Mouse (Mus musculus) limb, embryonic 10.5 days (tissue): ENCODE measurements around the gene Trim24. TPM values are rescaled to one million over a fixed set of nuclear protein-coding genes. Genes with fewer than 3 reads are reported as not detected.

ENCODE experiments used
- DNase-seq: peaks from one replicate; pipeline ENCODE4 v3.0.0-alpha.2; 2017; ENCODE audit warnings: low spot score
- H3K27ac ChIP-seq: fragments of 300-500 bp; sonication (generic); 2 replicates; pipeline ENCODE4 v1.5.1; 2016; ENCODE audit warnings: mild to moderate bottlenecking
- H3K27me3 ChIP-seq: fragments of 300-500 bp; sonication (generic); 2 replicates; pipeline ENCODE4 v1.6.1; 2016; ENCODE audit warnings: low read depth, mild to moderate bottlenecking; ENCODE audit not compliant: poor library complexity, severe bottlenecking
- H3K36me3 ChIP-seq: fragments of 300-500 bp; sonication (generic); 2 replicates; pipeline ENCODE4 v1.6.1; 2016; ENCODE audit warnings: mild to moderate bottlenecking, moderate library complexity
- H3K4me1 ChIP-seq: fragments of 300-500 bp; sonication (generic); 2 replicates; pipeline ENCODE4 v1.6.1; 2016
- H3K4me3 ChIP-seq: fragments of 300-500 bp; sonication (generic); 2 replicates; pipeline ENCODE4 v1.5.1; 2016; ENCODE audit warnings: mild to moderate bottlenecking, moderate library complexity
- H3K9me3 ChIP-seq: fragments of 300-500 bp; sonication (generic); replicated peaks from 2 replicates; pipeline ENCODE4 v1.6.1; 2016; ENCODE audit warnings: mild to moderate bottlenecking
- WGBS: fragments of 180-500 bp; shearing (Covaris S2); methylation state at CpG from one replicate; pipeline ENCODE4 v1.1.7; 2016; 5-methylcytosine and 5-hydroxymethylcytosine counted together
- polyA plus RNA-seq: library from polyadenylated mRNA; unstranded; fragments of >200 nt; fragmentation: Nextera tagmentation; extraction: Ambion mirVana; gene quantifications from 2 replicates; pipeline ENCODE4 v1.2.1, GENCODE M21; 2016

Gene Trim24
- polyA plus RNA-seq, 1 experiment from 2014 or later: 21.9 TPM

- H3K27me3 ChIP-seq: no peaks in the 10 kb centered on the region
- no peak overlapping the region for H3K4me3 ChIP-seq
- peaks cover 69% of the 10 kb centered on the region for H3K36me3 ChIP-seq
- H3K4me1 ChIP-seq: no peaks in the 10 kb centered on the region
- H3K9me3 ChIP-seq: peaks cover 14% of the 10 kb centered on the region
- no peak overlapping the region for H3K27ac ChIP-seq
- no peak for DNase-seq
- over 99% methylated on average over 3 of the region's 3 CpGs for WGBS
Measured at GRCm38 (mm10) chr6:37880586-37880985, 10.0 kb downstream of the Trim24 start.

DNA sequence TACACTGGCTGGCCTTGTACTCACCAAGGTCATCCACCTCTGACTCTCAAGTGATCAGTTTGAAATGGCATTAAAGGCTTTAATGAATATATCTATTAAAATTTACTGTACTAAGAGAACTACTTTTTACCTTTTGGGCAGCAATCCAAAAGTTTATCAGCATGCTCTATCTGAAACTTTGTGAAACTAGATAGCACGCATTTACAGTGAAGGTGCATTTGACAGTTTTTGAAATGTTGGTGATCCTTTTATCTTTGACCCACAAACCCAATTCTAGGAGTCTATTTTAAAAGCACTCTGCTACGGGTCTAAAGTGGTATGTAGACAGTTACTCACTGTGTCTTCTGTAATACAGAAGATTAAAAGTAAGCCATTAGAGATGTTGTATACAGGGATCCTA is 23.0 kb downstream of the Trim24 start:
- 90% methylated on average over 2 of the region's 2 CpGs for WGBS
- no peak overlapping the region for H3K27ac ChIP-seq
- H3K27me3 ChIP-seq: no peaks in the 10 kb centered on the region
- no peak for DNase-seq
- no peaks in the 10 kb centered on the region for H3K4me1 ChIP-seq
- H3K4me3 ChIP-seq: no peak overlapping the region
- H3K36me3 ChIP-seq: peaks cover 26% of the 10 kb centered on the region
- H3K9me3 ChIP-seq: no peaks in the 10 kb centered on the region

GRCm38 (mm10) chr6:37895646-37896435 is 25.2 kb downstream of the Trim24 start:
- Histone ChIP-seq H3K36me3 (peaks cover 17% of the 10 kb centered on the region), H3K4me3 (no peak overlapping the region), H3K27me3 (no peaks in the 10 kb centered on the region), H3K27ac (no peak overlapping the region), H3K9me3 (no peaks in the 10 kb centered on the region), H3K4me1 (no peaks in the 10 kb centered on the region)
- DNase-seq: no peak
- WGBS: 92% methylated on average over 5 of the region's 5 CpGs

- 93% methylated on average over 2 of the region's 2 CpGs for WGBS
- H3K36me3 ChIP-seq: peaks cover 32% of the 10 kb centered on the region
- H3K9me3 ChIP-seq: no peaks in the 10 kb centered on the region
- H3K27ac ChIP-seq: no peak overlapping the region
- no peak overlapping the region for H3K4me3 ChIP-seq
- no peaks in the 10 kb centered on the region for H3K27me3 ChIP-seq
- no peaks in the 10 kb centered on the region for H3K4me1 ChIP-seq
- no peak for DNase-seq
Measured at GRCm38 (mm10) chr6:37900221-37900620, 29.6 kb downstream of the Trim24 start.

GRCm38 (mm10) chr6:37901791-37902190 is 31.2 kb downstream of the Trim24 start:
- H3K36me3 ChIP-seq: peaks cover 48% of the 10 kb centered on the region
- H3K4me1 ChIP-seq: no peaks in the 10 kb centered on the region
- no peaks in the 10 kb centered on the region for H3K27me3 ChIP-seq
- H3K27ac ChIP-seq: no peak overlapping the region
- DNase-seq: no peak
- H3K4me3 ChIP-seq: no peak overlapping the region
- H3K9me3 ChIP-seq: no peaks in the 10 kb centered on the region
- WGBS: 99% methylated on average over 2 of the region's 2 CpGs

DNA sequence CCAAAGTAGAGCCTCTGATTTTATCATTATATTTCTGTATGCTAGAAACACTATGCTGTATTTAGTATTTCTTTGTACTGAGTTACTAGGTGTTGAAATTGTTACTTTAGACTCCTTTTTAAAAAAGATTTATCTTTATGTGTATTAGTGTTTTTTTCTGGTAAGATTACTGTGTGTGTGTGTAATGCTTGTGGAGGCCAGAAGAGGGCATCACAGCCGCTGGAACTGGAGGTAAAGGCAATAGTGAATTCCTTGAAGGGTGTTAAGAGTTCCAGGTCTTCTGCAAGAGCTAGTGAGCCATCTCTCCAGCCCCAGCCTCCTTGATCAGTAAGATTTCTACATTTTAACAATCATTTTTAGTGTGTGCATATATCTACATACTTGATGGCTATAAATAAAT is 33.2 kb downstream of the Trim24 start:
- H3K27ac ChIP-seq: no peak overlapping the region
- WGBS: 73% methylated on average over 1 of the region's 1 CpGs
- no peak for DNase-seq
- H3K4me3 ChIP-seq: no peak overlapping the region
- no peaks in the 10 kb centered on the region for H3K27me3 ChIP-seq
- no peaks in the 10 kb centered on the region for H3K9me3 ChIP-seq
- H3K4me1 ChIP-seq: no peaks in the 10 kb centered on the region
- peaks cover 65% of the 10 kb centered on the region for H3K36me3 ChIP-seq

DNA sequence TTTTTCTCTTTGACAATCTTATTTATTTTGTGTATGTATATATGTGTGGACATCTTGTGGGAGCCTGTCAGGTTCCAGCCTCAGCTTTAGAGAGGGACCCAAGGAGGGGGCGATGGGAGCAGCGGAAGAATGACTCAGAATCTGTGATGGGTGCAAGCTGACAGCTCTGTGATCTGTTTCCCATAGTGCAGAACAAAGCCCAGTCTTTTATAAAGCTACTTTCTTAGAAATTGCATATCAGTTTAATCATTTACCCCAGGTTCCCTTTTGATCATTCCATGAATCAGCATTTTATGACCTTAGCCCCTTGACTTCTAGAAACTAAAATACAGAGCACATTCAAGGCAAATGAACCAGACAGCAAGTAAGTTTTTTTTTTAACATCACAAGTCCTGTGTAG is 42.9 kb downstream of the Trim24 start:
- no peaks in the 10 kb centered on the region for H3K4me1 ChIP-seq
- H3K4me3 ChIP-seq: no peak overlapping the region
- WGBS: 93% methylated on average over 2 of the region's 2 CpGs
- peaks cover 76% of the 10 kb centered on the region for H3K36me3 ChIP-seq
- no peak overlapping the region for H3K27ac ChIP-seq
- no peaks in the 10 kb centered on the region for H3K27me3 ChIP-seq
- no peak for DNase-seq
- H3K9me3 ChIP-seq: no peaks in the 10 kb centered on the region

DNA sequence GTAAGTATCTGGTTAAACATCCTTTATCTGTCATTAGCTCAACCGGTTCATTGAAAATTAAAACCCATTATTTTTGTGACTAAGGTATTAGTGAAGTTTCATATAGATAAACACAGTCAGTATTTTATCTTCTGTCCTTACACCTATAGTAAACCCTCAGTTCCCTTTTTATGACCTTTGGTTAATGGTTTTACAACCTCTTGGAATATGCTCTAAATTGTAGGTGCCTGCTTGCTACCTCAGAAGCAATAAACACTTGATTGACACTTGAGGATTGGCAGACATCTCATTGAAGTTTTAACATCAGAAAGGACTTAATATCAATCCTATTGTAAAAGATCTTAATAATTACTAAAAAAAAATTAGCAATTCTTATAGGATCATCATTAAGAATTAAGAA is 54.5 kb downstream of the Trim24 start:
- H3K27me3 ChIP-seq: no peaks in the 10 kb centered on the region
- no peaks in the 10 kb centered on the region for H3K9me3 ChIP-seq
- WGBS: 65% methylated on average over 1 of the region's 1 CpGs
- H3K4me1 ChIP-seq: no peaks in the 10 kb centered on the region
- no peak overlapping the region for H3K4me3 ChIP-seq
- H3K27ac ChIP-seq: no peak overlapping the region
- peaks cover 86% of the 10 kb centered on the region for H3K36me3 ChIP-seq
- no peak for DNase-seq

DNA sequence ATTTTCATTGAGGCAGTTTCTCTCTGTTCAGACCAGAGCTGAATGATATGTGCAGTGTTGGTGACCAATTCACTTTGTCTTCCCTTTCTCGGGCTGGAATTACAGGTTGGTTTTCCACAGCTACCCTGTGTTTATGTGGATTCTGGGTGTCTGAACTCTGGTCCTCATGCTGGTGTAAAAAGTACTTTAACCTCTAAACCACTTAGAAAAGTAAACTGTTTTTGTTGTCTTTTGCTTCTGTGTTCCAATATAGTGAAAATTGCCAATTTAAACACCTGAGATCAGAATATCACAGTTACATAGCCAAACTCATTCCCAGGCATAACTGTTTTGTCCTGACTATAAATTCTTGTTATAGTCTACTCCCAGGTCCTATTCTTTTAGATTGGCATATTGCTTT is 56.1 kb downstream of the Trim24 start:
- Histone ChIP-seq H3K4me3 (no peak overlapping the region), H3K4me1 (no peaks in the 10 kb centered on the region), H3K27ac (no peak overlapping the region), H3K36me3 (peaks cover 90% of the 10 kb centered on the region), H3K9me3 (no peaks in the 10 kb centered on the region), H3K27me3 (no peaks in the 10 kb centered on the region)
- WGBS: 94% methylated on average over 1 of the region's 1 CpGs
- no peak for DNase-seq

GRCm38 (mm10) chr6:37936498-37936897 is 65.9 kb downstream of the Trim24 start:
- H3K36me3 ChIP-seq: peaks cover 72% of the 10 kb centered on the region
- 62% methylated on average over 6 of the region's 6 CpGs for WGBS
- no peak for DNase-seq

DNA sequence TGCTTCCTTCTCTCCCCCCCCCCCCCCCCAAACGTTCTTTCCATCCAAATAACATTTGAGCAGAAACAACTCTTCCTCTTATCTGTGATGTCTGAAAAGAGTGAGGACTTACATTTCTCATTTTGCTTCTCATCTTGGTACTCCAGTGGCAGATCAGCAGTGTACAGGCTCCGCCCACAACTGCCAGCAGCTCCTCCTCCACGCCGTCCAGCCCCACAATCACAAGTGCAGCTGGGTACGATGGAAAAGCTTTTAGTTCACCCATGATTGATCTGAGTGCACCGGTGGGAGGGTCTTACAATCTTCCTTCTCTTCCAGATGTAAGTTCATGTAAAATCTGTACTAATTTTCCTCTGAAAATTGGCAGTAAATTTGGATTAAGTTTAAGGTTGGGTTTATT is 80.7 kb downstream of the Trim24 start:
- H3K27ac ChIP-seq: no peak overlapping the region
- H3K27me3 ChIP-seq: no peaks in the 10 kb centered on the region
- 89% methylated on average over 6 of the region's 6 CpGs for WGBS
- no peaks in the 10 kb centered on the region for H3K4me1 ChIP-seq
- H3K36me3 ChIP-seq: peaks cover 95% of the 10 kb centered on the region
- DNase-seq: no peak
- no peaks in the 10 kb centered on the region for H3K9me3 ChIP-seq
- H3K4me3 ChIP-seq: no peak overlapping the region

More at GRCm38 (mm10) chr6:37936498-37936897, 65.9 kb downstream of the Trim24 start:
- H3K27ac ChIP-seq: no peak overlapping the region
- no peaks in the 10 kb centered on the region for H3K27me3 ChIP-seq
- no peaks in the 10 kb centered on the region for H3K9me3 ChIP-seq
- H3K4me1 ChIP-seq: no peaks in the 10 kb centered on the region
- no peak overlapping the region for H3K4me3 ChIP-seq

DNA sequence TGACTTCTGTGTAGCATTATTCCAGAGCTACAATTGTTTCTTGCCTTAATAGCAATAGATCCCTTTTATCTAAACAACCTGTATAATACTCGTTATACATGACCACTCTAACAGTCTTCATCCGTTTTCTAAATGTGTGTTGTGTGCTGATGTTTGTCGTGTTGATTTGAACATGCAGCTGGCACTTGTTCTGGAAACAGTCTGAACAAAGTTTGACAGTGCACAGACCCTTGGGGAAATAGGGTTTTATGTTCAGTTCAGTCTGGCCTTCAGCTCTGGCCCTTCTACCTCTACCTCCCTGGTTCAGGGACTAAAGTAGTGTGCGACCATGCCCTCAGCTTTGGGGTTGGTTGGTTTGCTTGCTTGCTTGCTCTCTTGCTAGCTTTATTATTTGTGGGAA is 96.8 kb downstream of the Trim24 start:
- 93% methylated on average over 4 of the region's 4 CpGs for WGBS
- H3K9me3 ChIP-seq: no peaks in the 10 kb centered on the region
- H3K4me1 ChIP-seq: no peaks in the 10 kb centered on the region
- no peak overlapping the region for H3K27ac ChIP-seq
- H3K36me3 ChIP-seq: peaks cover 85% of the 10 kb centered on the region
- DNase-seq: no peak
- H3K27me3 ChIP-seq: no peaks in the 10 kb centered on the region
- no peak overlapping the region for H3K4me3 ChIP-seq

GRCm38 (mm10) chr6:38007459-38007858 is 136.8 kb downstream of the Trim24 start:
- no peak overlapping the region for H3K27ac ChIP-seq
- 13% methylated on average over 6 of the region's 6 CpGs for WGBS
- no peaks in the 10 kb centered on the region for H3K36me3 ChIP-seq
- H3K4me3 ChIP-seq: no peak overlapping the region
- H3K9me3 ChIP-seq: no peaks in the 10 kb centered on the region
- H3K4me1 ChIP-seq: no peaks in the 10 kb centered on the region
- DNase-seq: peak; percentile 65
- no peaks in the 10 kb centered on the region for H3K27me3 ChIP-seq

DNA sequence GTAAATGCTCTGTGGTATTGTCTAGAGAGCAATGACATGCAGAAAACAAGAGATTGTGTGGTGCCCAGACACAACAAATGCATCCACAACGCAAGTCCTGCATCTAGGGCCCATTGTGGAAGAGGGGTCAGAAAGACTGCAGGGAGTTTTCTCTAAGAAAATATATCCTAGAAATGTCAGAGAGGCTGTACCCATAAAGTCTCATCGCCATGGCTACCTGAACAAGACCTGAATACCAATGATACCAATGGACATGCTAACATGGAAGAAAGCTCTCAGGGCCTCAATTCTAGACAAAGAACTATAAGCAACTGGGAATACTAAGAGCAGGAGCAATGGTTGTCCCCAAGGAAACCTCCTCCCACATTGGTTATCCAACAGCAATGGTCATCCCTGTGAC is 142.2 kb downstream of the Trim24 start:
- WGBS: 90% methylated on average over 2 of the region's 2 CpGs
- H3K36me3 ChIP-seq: no peaks in the 10 kb centered on the region
- no peak for DNase-seq
- no peaks in the 10 kb centered on the region for H3K27me3 ChIP-seq
- H3K27ac ChIP-seq: no peak overlapping the region
- no peak overlapping the region for H3K4me3 ChIP-seq
- no peaks in the 10 kb centered on the region for H3K9me3 ChIP-seq
- no peaks in the 10 kb centered on the region for H3K4me1 ChIP-seq
